Mouse (Mus musculus): ENCODE results near the gene Crtam. TPM values are rescaled to one million over a fixed set of nuclear protein-coding genes. Genes with fewer than 3 reads are reported as not detected.

Crtam gene
- polyA plus RNA-seq (2012; ENCODE audit: insufficient read depth, insufficient read length, missing spikeins): not detected in 2 replicates

- Histone ChIP-seq H3K27ac (replicated peaks; ENCODE audit: low read depth, low read length) (no peak within 1 kb of the TSS), H3K4me1 (ENCODE audit: control insufficient read depth, insufficient read depth, insufficient read length, low read length) (no peaks in the 10 kb centered on the region)
Observed at GRCm38 (mm10) chr9:41004415-41004814, at the start of gene Crtam. Gene Crtam (minus strand): TSS chr9:41004628.

GRCm38 (mm10) chr9:41054166-41054565 is 49.7 kb upstream of the Crtam start:
- Histone ChIP-seq H3K4me1 (ENCODE audit: control insufficient read depth, insufficient read depth, insufficient read length, low read length) (no peaks in the 10 kb centered on the region), H3K4me3 (ENCODE audit: insufficient read depth, low read depth, low read length) (no peak overlapping the region), H3K27ac (replicated peaks; ENCODE audit: low read depth, low read length) (no peak overlapping the region)

More at GRCm38 (mm10) chr9:41004415-41004814, at the start of gene Crtam:
- H3K4me3 ChIP-seq (ENCODE audit: insufficient read depth, low read depth, low read length): no peak within 1 kb of the TSS

DNA sequence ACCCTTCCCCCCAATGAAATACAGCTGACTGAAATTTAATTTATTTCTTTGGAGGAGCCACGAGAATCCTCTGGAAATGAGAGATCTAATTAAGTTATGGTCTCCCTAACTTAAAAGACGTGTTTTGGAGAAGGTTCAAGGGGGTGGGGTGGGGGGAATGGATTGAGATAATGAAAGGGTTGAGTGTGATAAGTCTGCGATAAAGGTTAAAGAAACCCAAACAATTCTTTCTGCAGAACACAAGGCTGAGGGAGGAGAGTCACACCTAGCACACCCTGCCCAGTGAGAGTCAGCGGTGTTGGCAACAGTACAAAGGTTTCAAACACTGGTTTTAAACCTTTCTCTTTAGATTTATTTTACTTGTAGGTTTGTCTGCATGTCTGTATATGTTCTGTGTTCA is 49.0 kb upstream of the Crtam start:
- H3K4me3 ChIP-seq (ENCODE audit: insufficient read depth, low read depth, low read length): no peak overlapping the region
- H3K4me1 ChIP-seq (ENCODE audit: control insufficient read depth, insufficient read depth, insufficient read length, low read length): no peaks in the 10 kb centered on the region
- no peak overlapping the region for H3K27ac ChIP-seq (replicated peaks; ENCODE audit: low read depth, low read length)

DNA sequence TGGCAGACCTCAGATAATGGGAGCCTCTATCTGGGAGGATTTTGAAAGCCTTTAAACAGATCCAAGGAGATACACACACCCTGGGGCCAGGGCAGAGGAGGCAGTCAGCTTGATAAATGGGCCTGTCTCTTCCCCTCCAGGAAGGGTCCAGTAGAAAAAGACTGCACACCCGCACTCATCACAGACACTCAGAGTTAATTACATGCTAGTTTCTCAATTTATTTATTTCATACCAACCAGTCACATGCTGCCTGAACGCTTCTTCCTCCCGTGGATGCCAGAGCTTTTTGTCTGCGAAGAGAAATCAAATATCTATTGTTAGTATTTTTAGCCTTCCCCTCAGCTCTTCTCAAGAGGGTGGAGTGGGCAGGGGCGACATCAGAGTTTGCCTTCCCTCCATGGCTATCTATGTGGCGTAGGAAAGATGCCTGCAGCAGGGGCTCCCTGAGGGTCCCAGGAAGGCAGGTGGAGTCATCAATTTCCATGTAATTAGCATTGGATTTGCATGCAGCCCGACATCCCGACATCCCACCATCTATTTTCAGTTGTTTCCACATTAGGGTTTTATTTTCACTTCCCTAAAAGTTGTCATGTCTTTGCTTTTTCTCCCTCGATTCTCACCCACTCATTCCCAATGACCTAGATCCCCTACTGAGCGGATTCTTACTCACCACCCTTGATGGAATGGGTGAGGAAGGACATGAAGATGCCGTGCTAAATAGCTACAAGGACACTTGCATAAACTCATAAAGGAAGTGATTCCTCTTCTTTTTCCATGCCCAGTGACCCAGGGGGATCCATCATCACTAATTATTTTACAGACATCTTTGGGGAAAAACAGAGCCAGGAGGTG is 46.9 kb upstream of the Crtam start:
- Histone ChIP-seq H3K4me1 (ENCODE audit: control insufficient read depth, insufficient read depth, insufficient read length, low read length) (no peaks in the 10 kb centered on the region), H3K4me3 (ENCODE audit: insufficient read depth, low read depth, low read length) (no peak overlapping the region), H3K27ac (replicated peaks; ENCODE audit: low read depth, low read length) (no peak overlapping the region)

GRCm38 (mm10) chr9:41050331-41051079 is 46.1 kb upstream of the Crtam start:
- Histone ChIP-seq H3K27ac (replicated peaks; ENCODE audit: low read depth, low read length) (no peak overlapping the region), H3K4me1 (ENCODE audit: control insufficient read depth, insufficient read depth, insufficient read length, low read length) (no peaks in the 10 kb centered on the region), H3K4me3 (ENCODE audit: insufficient read depth, low read depth, low read length) (no peak overlapping the region)

DNA sequence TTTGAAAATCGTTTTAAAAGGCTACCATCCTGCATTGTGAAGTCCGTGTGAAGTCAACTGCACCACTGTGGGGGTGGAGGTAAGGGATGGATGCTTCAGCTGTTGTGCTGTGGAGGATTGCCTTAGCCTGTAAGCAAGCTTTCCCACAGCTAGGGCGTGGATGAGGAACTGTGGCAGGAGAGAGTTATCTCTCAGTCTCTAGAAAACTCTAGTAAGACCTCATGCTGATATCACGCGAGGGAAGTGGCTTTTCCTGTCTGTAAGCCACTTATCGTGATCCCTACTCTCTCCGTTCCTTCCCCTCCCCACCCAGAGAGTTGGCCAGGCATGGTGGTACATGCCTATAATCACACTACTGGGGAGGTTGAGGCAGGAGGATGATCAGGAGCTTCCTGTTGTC is 44.9 kb upstream of the Crtam start:
- H3K4me1 ChIP-seq (ENCODE audit: control insufficient read depth, insufficient read depth, insufficient read length, low read length): no peaks in the 10 kb centered on the region
- no peak overlapping the region for H3K4me3 ChIP-seq (ENCODE audit: insufficient read depth, low read depth, low read length)
- H3K27ac ChIP-seq (replicated peaks; ENCODE audit: low read depth, low read length): no peak overlapping the region

DNA sequence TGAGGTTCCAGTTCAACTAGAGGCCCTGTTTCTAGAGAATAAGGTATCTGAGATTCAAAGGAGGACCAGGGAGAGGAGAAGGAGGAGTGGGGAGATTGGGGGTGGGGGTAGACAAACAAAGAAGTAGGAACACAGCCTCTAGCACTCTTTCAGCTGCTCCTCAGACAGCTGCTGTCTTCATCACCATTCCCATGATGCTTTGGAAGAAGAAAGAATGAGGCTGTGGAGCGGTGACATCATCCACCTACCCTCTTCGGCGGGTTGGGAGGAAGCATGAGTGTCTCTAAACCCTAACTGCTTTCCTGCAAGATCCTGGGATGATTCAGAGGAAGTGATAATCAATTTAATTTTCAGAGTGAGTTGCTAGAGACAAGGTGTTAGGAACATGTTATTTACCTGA is 44.4 kb upstream of the Crtam start:
- H3K27ac ChIP-seq (replicated peaks; ENCODE audit: low read depth, low read length): no peak overlapping the region
- H3K4me3 ChIP-seq (ENCODE audit: insufficient read depth, low read depth, low read length): no peak overlapping the region
- H3K4me1 ChIP-seq (ENCODE audit: control insufficient read depth, insufficient read depth, insufficient read length, low read length): no peaks in the 10 kb centered on the region

DNA sequence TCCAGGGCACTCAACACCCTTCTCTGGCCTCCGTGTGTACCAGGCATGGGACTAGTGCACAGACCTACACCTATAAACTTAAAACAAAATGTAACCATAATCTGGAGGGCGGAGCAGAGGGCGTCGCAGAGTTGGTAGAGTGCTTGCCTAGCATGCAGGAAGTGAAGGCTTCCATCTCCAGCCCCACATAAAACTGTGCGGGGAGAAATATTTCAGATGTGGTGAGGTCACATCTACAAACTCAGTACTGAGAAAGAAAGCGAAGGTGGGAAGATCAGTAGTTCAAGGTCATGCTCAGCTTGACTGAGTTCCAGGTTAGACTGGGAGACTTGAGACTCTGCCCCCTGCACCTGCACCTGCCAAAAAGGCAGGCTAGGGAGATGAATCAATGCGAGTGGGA is 43.8 kb upstream of the Crtam start:
- H3K4me1 ChIP-seq (ENCODE audit: control insufficient read depth, insufficient read depth, insufficient read length, low read length): no peaks in the 10 kb centered on the region
- no peak overlapping the region for H3K27ac ChIP-seq (replicated peaks; ENCODE audit: low read depth, low read length)
- no peak overlapping the region for H3K4me3 ChIP-seq (ENCODE audit: insufficient read depth, low read depth, low read length)

DNA sequence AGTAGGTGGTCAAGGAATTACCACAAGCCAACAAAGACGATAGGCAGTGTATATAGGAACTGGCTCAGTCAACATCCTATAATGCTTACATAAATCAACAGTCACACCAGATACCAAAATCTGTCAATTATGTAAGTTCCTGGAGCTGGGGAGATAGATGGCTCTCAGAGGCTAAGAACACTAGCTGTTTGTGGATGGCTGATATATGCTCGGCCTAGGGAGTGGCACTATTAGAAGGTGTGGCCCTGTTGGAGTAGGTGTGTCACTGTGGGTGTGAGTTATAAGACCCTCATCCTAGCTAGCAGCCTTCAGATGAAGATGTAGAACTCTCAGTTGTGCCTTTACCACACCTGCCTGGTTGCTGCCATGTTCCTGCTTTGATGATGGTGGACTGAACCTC is 43.2 kb upstream of the Crtam start:
- H3K4me3 ChIP-seq (ENCODE audit: insufficient read depth, low read depth, low read length): no peak overlapping the region
- no peak overlapping the region for H3K27ac ChIP-seq (replicated peaks; ENCODE audit: low read depth, low read length)
- H3K4me1 ChIP-seq (ENCODE audit: control insufficient read depth, insufficient read depth, insufficient read length, low read length): no peaks in the 10 kb centered on the region

GRCm38 (mm10) chr9:41044626-41045025 is 40.2 kb upstream of the Crtam start:
- H3K4me1 ChIP-seq (ENCODE audit: control insufficient read depth, insufficient read depth, insufficient read length, low read length): no peaks in the 10 kb centered on the region
- H3K27ac ChIP-seq (replicated peaks; ENCODE audit: low read depth, low read length): no peak overlapping the region
- no peak overlapping the region for H3K4me3 ChIP-seq (ENCODE audit: insufficient read depth, low read depth, low read length)

- H3K4me1 ChIP-seq (ENCODE audit: control insufficient read depth, insufficient read depth, insufficient read length, low read length): no peaks in the 10 kb centered on the region
- H3K27ac ChIP-seq (replicated peaks; ENCODE audit: low read depth, low read length): no peak overlapping the region
- no peak overlapping the region for H3K4me3 ChIP-seq (ENCODE audit: insufficient read depth, low read depth, low read length)
Observed at GRCm38 (mm10) chr9:41043641-41044040, 39.2 kb upstream of the Crtam start.

DNA sequence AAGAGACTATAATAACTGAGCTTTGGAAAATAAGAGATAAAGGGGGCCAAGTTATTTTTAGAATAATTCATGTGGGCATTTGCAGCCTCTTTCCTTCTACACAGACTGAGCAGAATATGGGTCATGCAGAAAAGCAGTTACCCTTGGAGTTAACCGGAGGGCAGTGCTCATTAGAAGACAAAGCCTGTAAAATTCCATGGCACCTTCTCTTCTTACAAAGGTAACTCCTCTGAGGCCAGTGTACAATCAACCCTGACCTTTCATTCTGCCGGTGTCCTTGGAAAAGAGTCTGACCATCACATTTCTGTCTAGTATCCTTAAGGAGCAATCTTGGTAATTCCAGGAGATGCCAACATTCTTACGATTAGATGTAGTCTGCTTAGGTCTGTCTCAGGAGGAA is 37.0 kb upstream of the Crtam start:
- H3K4me1 ChIP-seq (ENCODE audit: control insufficient read depth, insufficient read depth, insufficient read length, low read length): no peaks in the 10 kb centered on the region
- H3K4me3 ChIP-seq (ENCODE audit: insufficient read depth, low read depth, low read length): no peak overlapping the region
- no peak overlapping the region for H3K27ac ChIP-seq (replicated peaks; ENCODE audit: low read depth, low read length)

DNA sequence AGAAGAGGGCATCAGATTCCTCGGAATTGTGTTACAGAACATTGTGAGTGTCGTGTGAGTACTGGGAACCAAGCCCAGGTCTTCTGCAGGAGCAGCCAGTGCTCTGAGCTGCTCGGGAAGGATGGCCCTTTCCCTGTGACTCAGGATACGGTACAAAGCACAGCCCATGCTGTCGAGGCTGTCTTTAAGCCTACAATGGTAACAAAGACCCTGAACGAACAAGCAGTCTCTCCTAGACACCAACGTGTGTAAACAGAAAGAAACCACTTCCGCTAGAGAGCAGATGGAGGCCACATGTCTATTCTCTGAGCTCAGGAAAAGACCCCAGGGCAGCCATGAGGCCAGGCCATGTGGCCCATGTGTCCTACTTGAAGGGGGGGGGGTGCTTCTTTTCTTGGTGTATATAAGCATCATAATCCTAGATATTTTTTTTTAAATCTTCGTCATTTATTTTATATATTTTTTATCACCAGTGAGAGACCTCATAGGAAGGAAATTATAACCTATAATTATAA is 33.8 kb upstream of the Crtam start:
- no peak overlapping the region for H3K27ac ChIP-seq (replicated peaks; ENCODE audit: low read depth, low read length)
- H3K4me1 ChIP-seq (ENCODE audit: control insufficient read depth, insufficient read depth, insufficient read length, low read length): no peaks in the 10 kb centered on the region
- H3K4me3 ChIP-seq (ENCODE audit: insufficient read depth, low read depth, low read length): no peak overlapping the region

DNA sequence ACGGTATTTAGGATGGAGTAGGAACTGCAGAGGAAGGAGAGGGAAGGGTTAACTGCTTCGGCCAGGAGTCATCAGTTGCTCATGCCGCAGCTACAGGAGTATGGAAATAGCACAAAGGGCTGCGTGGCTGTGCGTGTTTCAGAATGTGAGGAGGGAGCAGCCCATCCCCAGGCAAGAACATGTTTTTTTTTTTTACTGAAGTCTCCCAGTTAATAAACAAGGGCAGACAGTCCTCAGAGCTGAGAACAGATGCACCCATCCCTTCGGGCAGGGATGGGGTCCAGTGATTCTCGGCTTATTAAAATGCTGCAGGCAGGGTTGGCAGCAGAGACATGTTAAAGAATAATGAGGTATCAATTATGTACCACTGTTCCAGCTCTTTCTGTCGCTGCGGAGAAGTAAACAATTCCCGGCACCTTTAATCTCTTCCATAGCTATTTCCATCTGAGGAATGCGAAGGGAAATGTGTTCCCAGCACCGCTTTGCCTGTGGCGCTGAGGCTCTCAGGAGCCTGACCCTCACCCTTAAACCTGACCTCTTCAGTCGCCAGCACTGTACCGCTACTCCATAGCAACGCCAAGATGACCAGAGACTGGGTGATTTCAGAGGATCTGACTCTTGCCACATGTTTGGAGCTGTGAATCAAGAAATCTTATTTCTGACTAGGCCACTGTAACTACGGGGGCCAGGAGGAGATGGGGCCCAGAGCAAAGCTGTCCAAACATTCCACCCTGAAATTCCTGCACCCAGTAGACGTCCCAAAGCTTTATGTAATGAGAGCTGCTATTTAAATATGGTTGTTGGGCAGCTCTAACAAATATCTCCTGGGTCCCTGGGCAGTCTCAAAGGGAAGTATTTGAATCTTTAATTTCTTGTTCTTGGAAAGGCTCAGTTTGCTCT is 27.4 kb upstream of the Crtam start:
- Histone ChIP-seq H3K27ac (replicated peaks; ENCODE audit: low read depth, low read length) (no peak overlapping the region), H3K4me3 (ENCODE audit: insufficient read depth, low read depth, low read length) (no peak overlapping the region), H3K4me1 (ENCODE audit: control insufficient read depth, insufficient read depth, insufficient read length, low read length) (no peaks in the 10 kb centered on the region)

- Histone ChIP-seq H3K4me1 (ENCODE audit: control insufficient read depth, insufficient read depth, insufficient read length, low read length) (no peaks in the 10 kb centered on the region), H3K4me3 (ENCODE audit: insufficient read depth, low read depth, low read length) (no peak overlapping the region), H3K27ac (replicated peaks; ENCODE audit: low read depth, low read length) (no peak overlapping the region)
Observed at GRCm38 (mm10) chr9:41029827-41030226, 25.4 kb upstream of the Crtam start.

Data from brown adipose tissue, adult 24 weeks (tissue).